Mouse (Mus musculus) c-Kit-positive CD71-positive TER-119-negative erythroid progenitor cells, embryonic 14.5 days (primary cell): ENCODE results near the gene Wfdc15a.
"Not testable (repeated sequence)": the region's sequence is repeated elsewhere in the genome, so short reads cannot be mapped to it uniquely, and the experiment has no call there.

Experiments
- DNase-seq: peaks from one replicate; pipeline ENCODE4 v3.0.0-alpha.2; 2013; ENCODE audit warnings: low read depth

Wfdc15a gene

GRCm38 (mm10) chr2:164199626-164200327 is at the start of gene Wfdc15a:
Gene Wfdc15a (minus strand): TSS chr2:164200130.
- DNase-seq = no peak

- DNase-seq = no peak
These were observed 38.4 kb upstream of the Wfdc15a start, which contains the start of gene Svs2 for GRCm38 (mm10) chr2:164238366-164238765. Gene Svs2 (minus strand): TSS chr2:164238466.

- no peak for DNase-seq
These were observed 32.7 kb upstream of the Wfdc15a start for GRCm38 (mm10) chr2:164232671-164233070.

GRCm38 (mm10) chr2:164228361-164229070 is 28.6 kb upstream of the Wfdc15a start:
- no peak for DNase-seq

- no peak for DNase-seq
These were observed 21.6 kb upstream of the Wfdc15a start, which contains the start of gene Wfdc15b for GRCm38 (mm10) chr2:164221522-164221921. Gene Wfdc15b (minus strand): TSS chr2:164221660.

GRCm38 (mm10) chr2:164219295-164219694 is 19.4 kb upstream of the Wfdc15a start:
- DNase-seq = no peak

GRCm38 (mm10) chr2:164212711-164213110 is 12.8 kb upstream of the Wfdc15a start:
- DNase-seq = no peak

- DNase-seq = no peak
These were observed 11.0 kb upstream of the Wfdc15a start for GRCm38 (mm10) chr2:164210892-164211291.

- no peak for DNase-seq
These were observed 6.7 kb upstream of the Wfdc15a start for GRCm38 (mm10) chr2:164206676-164207075.

- DNase-seq = not testable (repeated sequence)
These were observed 6.1 kb upstream of the Wfdc15a start for GRCm38 (mm10) chr2:164206011-164206410.

- no peak for DNase-seq
These were observed 3.3 kb downstream of the Wfdc15a start for GRCm38 (mm10) chr2:164196700-164196990.

- no peak for DNase-seq
These were observed 3.8 kb downstream of the Wfdc15a start for GRCm38 (mm10) chr2:164195971-164196699.

GRCm38 (mm10) chr2:164194959-164195630 is 4.8 kb downstream of the Wfdc15a start:
- DNase-seq = no peak

- DNase-seq = no peak
These were observed 7.7 kb downstream of the Wfdc15a start for GRCm38 (mm10) chr2:164192279-164192678.

GRCm38 (mm10) chr2:164190576-164190975 is 9.4 kb downstream of the Wfdc15a start, which contains the start of gene Wfdc12:
Gene Wfdc12 (minus strand): TSS chr2:164190608.
- DNase-seq = no peak

- DNase-seq = no peak
These were observed 11.2 kb downstream of the Wfdc15a start for GRCm38 (mm10) chr2:164188722-164189121.

- no peak for DNase-seq
These were observed 15.7 kb downstream of the Wfdc15a start for GRCm38 (mm10) chr2:164184145-164184719.

GRCm38 (mm10) chr2:164183340-164183739 is 16.6 kb downstream of the Wfdc15a start:
- no peak for DNase-seq

- DNase-seq = no peak
These were observed 17.2 kb downstream of the Wfdc15a start, which contains the start of gene Wfdc5 for GRCm38 (mm10) chr2:164182692-164183255. Gene Wfdc5 (minus strand): TSS chr2:164182742.

- no peak for DNase-seq
These were observed 19.2 kb downstream of the Wfdc15a start for GRCm38 (mm10) chr2:164180770-164181169.

GRCm38 (mm10) chr2:164180124-164180523 is 19.8 kb downstream of the Wfdc15a start:
- peak; percentile 8 for DNase-seq
